Mouse (Mus musculus) G1E-ER4 (cell line): ENCODE data around the gene Lpin2. TPM values are rescaled to one million over a fixed set of nuclear protein-coding genes. Genes with fewer than 3 reads are reported as not detected.

Source experiments
- GATA1 ChIP-seq: IDR thresholded peaks from one replicate; pipeline ENCODE4 v1.8.0; 2012; ENCODE audit warnings: low read length, inconsistent platforms
- polyA plus RNA-seq: library from polyadenylated mRNA; stranded (reverse); fragments of >175 nt; gene quantifications from 2 replicates; pipeline ENCODE4 v1.2.3, GENCODE M21; 2012

Gene Lpin2
- polyA plus RNA-seq, 1 experiment, result 30.7 TPM

- no peak for TF ChIP-seq GATA1
Measured at GRCm38 (mm10) chr17:71185368-71185767, 3.0 kb downstream of the Lpin2 start.

GRCm38 (mm10) chr17:71190589-71190988, 8.2 kb downstream of the Lpin2 start:
- TF ChIP-seq GATA1, result no peak

GRCm38 (mm10) chr17:71191063-71191462, 8.7 kb downstream of the Lpin2 start:
- no peak for TF ChIP-seq GATA1

- no peak for TF ChIP-seq GATA1
Measured at GRCm38 (mm10) chr17:71191651-71192419, 9.5 kb downstream of the Lpin2 start.

- no peak for TF ChIP-seq GATA1
Measured at GRCm38 (mm10) chr17:71193019-71193418, 10.7 kb downstream of the Lpin2 start.

GRCm38 (mm10) chr17:71193485-71193884, 11.1 kb downstream of the Lpin2 start:
- no peak for TF ChIP-seq GATA1

- TF ChIP-seq GATA1, result no peak
Measured at GRCm38 (mm10) chr17:71194906-71195632, 12.7 kb downstream of the Lpin2 start.

- no peak for TF ChIP-seq GATA1
Measured at GRCm38 (mm10) chr17:71195633-71196391, 13.5 kb downstream of the Lpin2 start.

- TF ChIP-seq GATA1, result no peak
Measured at GRCm38 (mm10) chr17:71196415-71196814, 14.1 kb downstream of the Lpin2 start.

- no peak for TF ChIP-seq GATA1
Measured at GRCm38 (mm10) chr17:71199346-71199745, 17.0 kb downstream of the Lpin2 start.

- TF ChIP-seq GATA1, result no peak
Measured at GRCm38 (mm10) chr17:71202136-71202535, 19.8 kb downstream of the Lpin2 start.

- TF ChIP-seq GATA1, result peak; percentile 82
Measured at GRCm38 (mm10) chr17:71203998-71204808, 21.8 kb downstream of the Lpin2 start.

GRCm38 (mm10) chr17:71204809-71205091, 22.4 kb downstream of the Lpin2 start:
- no peak for TF ChIP-seq GATA1

- no peak for TF ChIP-seq GATA1
Measured at GRCm38 (mm10) chr17:71206136-71206893, 24.0 kb downstream of the Lpin2 start.

GRCm38 (mm10) chr17:71207268-71207667, 24.9 kb downstream of the Lpin2 start:
- no peak for TF ChIP-seq GATA1
